Mouse (Mus musculus) frontal cortex, postnatal 36 days (tissue): Measurements from ENCODE around the gene Zbtb41.
"Not testable (repeated sequence)": the region's sequence is repeated elsewhere in the genome, so short reads cannot be mapped to it uniquely, and the experiment has no call there.

ENCODE experiments used
- DNase-seq, 2 experiments: peaks; one replicate each; pipeline ENCODE4 v3.0.0; 2022; ENCODE audit warnings: low spot score in 2 of 2

Zbtb41 gene

GRCm38 (mm10) chr1:139421875-139422791, at the start of gene Zbtb41:
Zbtb41 (plus strand) TSS chr1:139422288.
- peak; percentile 90 for DNase-seq

- no peak for DNase-seq
Observed at GRCm38 (mm10) chr1:139375900-139376299, 46.2 kb upstream of the Zbtb41 start.

GRCm38 (mm10) chr1:139376638-139377286, 45.3 kb upstream of the Zbtb41 start, which contains the start of gene Crb1:
Crb1 (minus strand) TSS chr1:139377100.
- DNase-seq: no peak

- no peak for DNase-seq
Observed at GRCm38 (mm10) chr1:139378861-139379620, 43.0 kb upstream of the Zbtb41 start.

- DNase-seq: no peak
Observed at GRCm38 (mm10) chr1:139379621-139379984, 42.5 kb upstream of the Zbtb41 start.

- no peak for DNase-seq
Observed at GRCm38 (mm10) chr1:139391747-139392146, 30.3 kb upstream of the Zbtb41 start.

GRCm38 (mm10) chr1:139396589-139396988, 25.5 kb upstream of the Zbtb41 start:
- no peak for DNase-seq

GRCm38 (mm10) chr1:139405766-139406165, 16.3 kb upstream of the Zbtb41 start:
- DNase-seq: no peak

- DNase-seq: no peak
Observed at GRCm38 (mm10) chr1:139407701-139408100, 14.4 kb upstream of the Zbtb41 start.

- DNase-seq: not testable (repeated sequence)
Observed at GRCm38 (mm10) chr1:139412365-139412764, 9.7 kb upstream of the Zbtb41 start.

GRCm38 (mm10) chr1:139413465-139413864, 8.6 kb upstream of the Zbtb41 start:
- no peak for DNase-seq

- DNase-seq: no peak
Observed at GRCm38 (mm10) chr1:139421521-139421874, 590 bp upstream of the Zbtb41 start.

GRCm38 (mm10) chr1:139422941-139423340, 853 bp downstream of the Zbtb41 start:
- peak in 1 of 2 experiments; percentile 16 for DNase-seq

- DNase-seq: no peak
Observed at GRCm38 (mm10) chr1:139423931-139424330, 1.8 kb downstream of the Zbtb41 start.

- no peak for DNase-seq
Observed at GRCm38 (mm10) chr1:139425006-139425405, 2.9 kb downstream of the Zbtb41 start.

- DNase-seq: no peak
Observed at GRCm38 (mm10) chr1:139438373-139438772, 16.3 kb downstream of the Zbtb41 start.

GRCm38 (mm10) chr1:139443103-139443502, 21.0 kb downstream of the Zbtb41 start:
- DNase-seq: not testable (repeated sequence)

- peak; percentile 84 to 85 for DNase-seq
Observed at GRCm38 (mm10) chr1:139454340-139455225, 32.5 kb downstream of the Zbtb41 start, which contains the start of gene Aspm. Aspm (plus strand) TSS chr1:139454772.

GRCm38 (mm10) chr1:139455226-139455869, 33.3 kb downstream of the Zbtb41 start:
- no peak for DNase-seq

- DNase-seq: no peak
Observed at GRCm38 (mm10) chr1:139460807-139461206, 38.7 kb downstream of the Zbtb41 start.

- DNase-seq: no peak
Observed at GRCm38 (mm10) chr1:139465936-139466335, 43.8 kb downstream of the Zbtb41 start.
